Comparison of ENCODE assay signal across 16 mouse cellular contexts in the genomic region with DNA sequence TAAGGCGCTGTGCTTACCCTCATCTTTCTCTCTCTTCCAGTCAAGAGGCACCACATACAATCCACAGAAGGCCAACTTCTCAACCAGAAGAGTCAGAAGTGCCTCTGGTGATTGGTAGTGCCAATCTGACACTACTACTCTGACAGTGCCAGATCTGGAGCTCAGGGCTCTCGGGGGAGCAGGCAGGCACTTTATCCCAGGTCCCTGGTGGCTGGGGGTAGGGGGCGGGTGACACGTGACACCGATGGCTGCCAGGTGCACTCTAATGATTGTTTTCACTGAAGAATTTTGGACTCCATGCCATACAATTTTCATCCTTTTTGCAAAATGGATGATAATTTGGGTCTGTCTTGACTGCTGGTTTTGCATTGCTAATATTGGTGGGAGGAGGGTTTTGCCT.
"Had no signal": no experiment of that assay in that cellular context is flagged by ENCODE, and none has a peak within 500 bp of the region (broad histone marks: within the 10 kb centered on the region; RNA-seq: fewer than 3 reads in every experiment).

No protein-coding gene starts in this region.

- H3K27me3 ChIP-seq: lung, embryonic 15.5 days; megakaryocyte, embryonic 14.5 days; midbrain, embryonic 13.5 days; midbrain, embryonic 15.5 days; neural tube, embryonic 12.5 days; stomach, embryonic 15.5 days had no signal

- H3K9me3 ChIP-seq: lung, embryonic 15.5 days; midbrain, embryonic 13.5 days; midbrain, embryonic 15.5 days; neural tube, embryonic 12.5 days; stomach, embryonic 15.5 days had no signal

- DNase-seq: lung, postnatal 14 days; lung, postnatal 36 days; right cerebral cortex, postnatal 14 days; thymus, adult 2 months; thymus, postnatal 25 days; thymus, postnatal 4 days had no signal

- ATAC-seq: lung, postnatal 0 days; midbrain, embryonic 15.5 days had no signal

- H3K36me3 ChIP-seq: lung, embryonic 15.5 days; midbrain, embryonic 13.5 days; midbrain, embryonic 15.5 days; neural tube, embryonic 12.5 days; stomach, embryonic 15.5 days had no signal

- H3K27ac ChIP-seq: lung, embryonic 15.5 days; macrophage; midbrain, embryonic 15.5 days; neural tube, embryonic 12.5 days; stomach, embryonic 15.5 days; stomach, postnatal 0 days had no signal

- H3K4me2 ChIP-seq: lung, embryonic 15.5 days; midbrain, embryonic 11.5 days; midbrain, embryonic 13.5 days; midbrain, embryonic 15.5 days; neural tube, embryonic 12.5 days; stomach, embryonic 15.5 days had no signal

- H3K4me1 ChIP-seq: lung, embryonic 15.5 days; megakaryocyte, embryonic 14.5 days; stomach, embryonic 15.5 days had no signal

- H3K9ac ChIP-seq: lung, embryonic 15.5 days; midbrain, embryonic 13.5 days; midbrain, embryonic 15.5 days; neural tube, embryonic 12.5 days; stomach, embryonic 15.5 days had no signal

- H3K4me3 ChIP-seq: lung, embryonic 15.5 days; midbrain, embryonic 13.5 days; midbrain, embryonic 15.5 days; neural tube, embryonic 12.5 days; stomach, embryonic 15.5 days had no signal
